Mouse (Mus musculus): ENCODE data around the gene Atp2a2. TPM values are rescaled to one million over a fixed set of nuclear protein-coding genes. Genes with fewer than 3 reads are reported as not detected.
"Not testable (repeated sequence)": the region's sequence is repeated elsewhere in the genome, so short reads cannot be mapped to it uniquely, and the experiment has no call there.

The Atp2a2 gene
- total RNA-seq, 2 experiments from 2014 or later = 10,772 to 12,207 TPM

DNA sequence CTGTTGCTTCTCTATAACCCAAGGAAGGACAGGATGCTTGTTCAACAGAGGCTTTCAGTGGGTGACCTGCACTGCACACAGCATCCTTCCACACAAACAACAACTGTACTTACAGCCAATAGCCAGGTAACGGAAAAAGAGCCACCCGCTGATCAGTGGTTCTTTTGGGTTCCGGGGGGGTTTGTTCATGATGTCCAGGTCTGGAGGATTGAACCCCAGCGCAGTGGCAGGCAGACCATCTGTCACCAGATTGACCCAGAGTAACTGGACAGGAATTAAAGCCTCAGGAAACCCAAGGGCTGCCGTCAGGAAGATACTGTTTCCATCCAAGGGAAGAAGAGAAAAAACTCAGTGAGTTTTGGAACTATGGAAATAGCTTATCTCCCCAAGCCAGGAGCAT is 42.7 kb downstream of the Atp2a2 start:
- no peak for DNase-seq (ENCODE audit: low spot score)

GRCm38 (mm10) chr5:122458066-122458465 is 44.0 kb downstream of the Atp2a2 start:
- intact Hi-C loops (cut with DNase I) = no loop called here
- DNase-seq (ENCODE audit: low spot score) = no peak

More for the DNA sequence above, 42.7 kb downstream of the Atp2a2 start:
- intact Hi-C loops (cut with DNase I) = no loop called here

DNA sequence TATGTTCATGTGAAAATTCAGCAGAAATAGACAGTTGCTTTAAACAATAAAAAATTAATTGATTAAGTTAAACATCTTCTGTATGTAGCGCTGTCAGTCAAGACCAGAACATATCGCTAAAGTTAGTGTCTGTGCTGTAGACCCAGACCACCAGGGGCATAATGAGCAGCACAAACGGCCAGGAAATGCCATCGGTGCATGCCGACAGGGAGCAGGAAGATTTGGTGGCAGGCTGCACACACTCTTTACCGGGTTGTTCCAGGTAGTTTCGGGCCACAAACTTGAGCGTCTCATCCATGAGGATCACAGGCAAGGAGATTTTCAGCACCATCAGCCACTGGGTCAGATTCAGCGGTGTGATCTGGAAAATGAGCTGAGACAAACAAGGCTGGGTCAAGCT is 45.0 kb downstream of the Atp2a2 start:
- DNase-seq (ENCODE audit: low spot score); intact Hi-C loops (cut with DNase I): not testable (repeated sequence)

DNA sequence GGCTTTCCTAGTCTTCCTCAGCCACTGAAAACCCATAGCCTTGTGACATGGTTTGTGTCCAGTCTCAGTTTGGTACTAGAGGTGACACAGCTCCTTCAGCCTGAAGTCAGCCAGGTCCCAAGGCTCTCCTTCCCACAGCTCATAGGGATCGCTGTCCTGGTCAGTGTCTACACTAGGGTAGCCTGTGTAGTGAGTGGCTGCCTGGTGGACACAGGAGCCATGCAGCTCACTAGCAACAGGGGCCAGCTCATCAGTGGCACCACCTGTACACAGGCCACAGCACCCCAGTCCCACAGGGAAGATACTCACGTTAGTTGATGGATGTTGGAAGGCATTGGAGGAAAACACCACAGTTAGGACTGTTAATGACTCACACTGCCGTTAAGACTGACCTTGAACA is 46.4 kb downstream of the Atp2a2 start:
- no peak for DNase-seq (ENCODE audit: low spot score)
- intact Hi-C loops (cut with DNase I) = no loop called here

- intact Hi-C loops (cut with DNase I) = no loop called here
These were observed 47.1 kb downstream of the Atp2a2 start for GRCm38 (mm10) chr5:122454883-122455282.

DNA sequence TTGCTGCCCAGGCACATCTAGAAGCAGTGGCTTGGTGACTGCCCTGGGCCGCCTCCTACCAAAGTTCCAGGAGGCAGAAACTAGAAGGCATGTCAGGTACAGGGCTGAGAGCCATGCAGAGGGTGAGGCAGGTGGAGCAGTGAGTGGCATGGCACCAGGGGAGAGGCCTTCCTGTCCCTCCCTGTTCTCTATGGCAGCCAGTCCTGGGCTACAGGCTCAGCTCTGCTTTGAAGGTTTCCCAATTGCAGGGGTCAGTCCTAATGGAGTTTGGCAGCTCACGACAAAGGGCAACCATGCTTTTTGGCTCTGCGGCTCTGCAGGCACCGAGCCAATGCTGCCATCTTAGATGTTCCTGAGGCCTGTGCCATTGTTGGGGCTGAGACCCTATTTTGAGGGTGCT is 47.6 kb downstream of the Atp2a2 start:
- DNase-seq (ENCODE audit: low spot score) = no peak
- intact Hi-C loops (cut with DNase I) = no loop called here

More at GRCm38 (mm10) chr5:122454883-122455282, 47.1 kb downstream of the Atp2a2 start:
- no peak for DNase-seq (ENCODE audit: low spot score)

GRCm38 (mm10) chr5:122453188-122453587 is 48.8 kb downstream of the Atp2a2 start:
- intact Hi-C loops (cut with DNase I) = no loop called here
- DNase-seq (ENCODE audit: low spot score) = no peak

DNA sequence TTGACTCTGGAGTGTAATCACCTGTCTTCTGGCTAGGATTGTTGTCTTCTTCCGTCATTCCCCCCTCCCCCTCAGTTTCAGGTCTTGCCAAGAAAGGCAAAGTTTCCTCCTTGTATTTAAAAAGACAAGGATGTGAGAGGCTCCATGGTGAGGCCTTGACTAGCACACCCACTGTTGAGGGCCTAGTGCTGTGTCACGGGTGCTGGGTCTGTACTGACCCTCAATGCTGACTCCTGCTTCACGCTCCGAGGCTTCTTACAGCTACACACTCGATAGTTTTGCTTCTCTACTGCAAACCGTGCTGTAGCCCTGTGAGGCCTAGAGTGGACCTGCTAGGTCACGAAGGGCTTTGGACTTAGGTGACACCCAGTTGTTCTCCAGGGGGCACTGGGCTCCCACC is 49.8 kb downstream of the Atp2a2 start:
- no peak for DNase-seq (ENCODE audit: low spot score)
- intact Hi-C loops (cut with DNase I) = no loop called here

DNA sequence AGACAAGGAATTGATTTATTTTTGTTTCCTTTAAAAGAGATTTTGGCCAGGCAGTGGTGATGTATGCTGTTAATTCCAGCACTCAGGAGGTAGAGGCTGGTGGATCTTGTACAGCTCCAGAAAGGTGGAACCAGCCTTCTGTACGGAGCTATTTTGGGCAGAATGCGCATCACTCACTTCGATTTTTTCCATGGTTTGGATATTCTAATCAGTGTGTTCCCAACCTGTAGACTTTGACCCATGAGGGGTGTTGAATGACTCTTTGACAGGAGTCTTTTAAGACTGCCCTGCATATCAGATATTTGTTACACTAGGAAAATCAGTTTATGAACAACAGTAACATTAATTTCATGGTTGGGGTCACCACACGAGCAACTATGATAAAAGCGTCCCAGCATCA is 50.7 kb downstream of the Atp2a2 start:
- no peak for DNase-seq (ENCODE audit: low spot score)

DNA sequence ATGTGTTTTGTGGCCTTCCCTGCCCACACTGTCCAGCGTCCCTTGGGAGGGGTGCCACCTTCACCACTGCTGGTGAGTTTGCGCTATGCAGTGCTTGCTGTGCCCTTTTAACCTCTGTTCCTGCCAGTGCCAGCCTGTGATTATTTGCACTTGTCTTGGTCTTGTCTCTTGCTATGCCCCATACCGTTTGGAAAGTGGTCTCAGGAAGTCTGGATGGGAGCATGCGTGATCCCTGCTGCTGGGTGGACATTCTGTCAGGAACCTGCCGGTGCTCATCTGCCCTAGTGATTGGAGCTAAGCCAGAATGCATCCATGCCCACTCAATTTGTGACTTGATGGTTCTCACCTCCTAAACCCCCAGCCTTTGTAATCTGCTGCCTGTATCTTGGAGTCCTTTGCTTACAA is 51.1 kb downstream of the Atp2a2 start:
- DNase-seq (ENCODE audit: low spot score) = no peak
- intact Hi-C loops (cut with DNase I) = no loop called here

More for the DNA sequence above, 50.7 kb downstream of the Atp2a2 start:
- intact Hi-C loops (cut with DNase I) = no loop called here

- no peak for DNase-seq (ENCODE audit: low spot score)
- intact Hi-C loops (cut with DNase I) = no loop called here
These were observed 52.1 kb downstream of the Atp2a2 start for GRCm38 (mm10) chr5:122449946-122450345.

DNA sequence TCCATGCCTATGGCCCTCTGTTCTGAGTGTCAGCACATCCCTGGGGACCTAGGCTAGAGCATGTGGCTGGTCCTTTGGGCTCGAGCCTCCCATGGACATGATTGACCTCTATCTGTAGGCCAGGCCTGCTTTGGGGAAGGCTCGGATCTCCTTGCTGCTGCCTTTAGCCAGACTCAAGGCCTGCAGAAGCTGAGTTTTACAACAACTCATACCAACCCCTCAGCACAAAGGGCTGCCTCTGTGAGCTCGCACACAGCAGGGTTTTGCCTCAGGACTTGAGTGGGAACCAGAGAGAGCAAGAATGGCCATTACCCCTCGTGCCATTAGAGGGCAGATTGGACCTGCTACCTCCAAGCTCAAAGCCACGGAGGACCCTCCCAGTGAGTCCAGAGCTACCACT is 53.2 kb downstream of the Atp2a2 start:
- DNase-seq (ENCODE audit: low spot score) = no peak
- intact Hi-C loops (cut with DNase I) = no loop called here

GRCm38 (mm10) chr5:122447857-122448256 is 54.2 kb downstream of the Atp2a2 start:
- no peak for DNase-seq (ENCODE audit: low spot score)
- intact Hi-C loops (cut with DNase I) = no loop called here

DNA sequence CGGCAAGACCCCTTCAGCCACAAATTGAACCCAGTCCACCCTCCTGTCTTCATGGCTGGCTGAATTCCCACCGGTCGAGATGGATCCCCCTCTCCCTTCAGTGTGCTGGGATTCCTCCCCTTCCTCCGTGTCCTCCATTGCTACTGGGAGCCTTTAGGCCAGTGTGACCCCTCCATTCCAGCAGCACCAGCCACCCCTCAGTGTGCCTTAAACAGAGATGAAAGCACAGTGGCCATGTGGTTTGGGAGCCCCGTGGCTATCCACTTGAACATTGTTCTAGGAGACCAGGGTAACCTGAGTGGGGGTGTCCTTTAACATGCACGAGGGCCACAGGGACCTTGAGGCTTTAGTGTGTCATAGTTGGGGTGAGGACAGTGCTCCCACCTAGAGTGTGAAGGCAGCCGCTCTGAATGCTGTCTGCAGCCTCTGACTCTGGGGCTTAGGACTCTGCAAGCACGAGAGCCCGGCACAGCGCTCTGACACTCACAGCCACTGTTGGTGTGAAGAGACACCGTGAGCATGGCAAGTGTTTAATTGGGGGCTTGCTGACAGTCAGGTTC is 56.9 kb downstream of the Atp2a2 start:
- no peak for DNase-seq (ENCODE audit: low spot score)
- intact Hi-C loops (cut with DNase I) = no loop called here

DNA sequence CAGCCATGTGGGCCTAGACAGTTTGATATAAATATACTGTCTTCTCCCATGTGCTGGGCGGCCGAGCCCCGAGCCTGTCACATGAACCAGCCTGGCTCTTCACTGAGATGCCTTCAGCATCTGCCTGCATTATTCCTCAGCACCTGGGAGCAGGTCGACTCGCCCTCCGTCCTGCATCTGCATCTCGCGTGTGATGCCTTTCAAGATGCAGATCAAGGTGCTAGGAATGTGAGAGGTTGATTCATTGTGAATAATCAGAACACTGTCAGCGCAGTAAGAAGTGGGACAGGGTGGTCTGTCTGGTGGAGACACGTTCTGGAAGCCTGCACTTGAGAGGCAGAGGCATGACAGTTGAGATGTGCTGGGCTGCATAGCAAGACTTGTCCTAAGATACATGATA is 57.5 kb downstream of the Atp2a2 start:
- no peak for DNase-seq (ENCODE audit: low spot score)
- intact Hi-C loops (cut with DNase I) = no loop called here

DNA sequence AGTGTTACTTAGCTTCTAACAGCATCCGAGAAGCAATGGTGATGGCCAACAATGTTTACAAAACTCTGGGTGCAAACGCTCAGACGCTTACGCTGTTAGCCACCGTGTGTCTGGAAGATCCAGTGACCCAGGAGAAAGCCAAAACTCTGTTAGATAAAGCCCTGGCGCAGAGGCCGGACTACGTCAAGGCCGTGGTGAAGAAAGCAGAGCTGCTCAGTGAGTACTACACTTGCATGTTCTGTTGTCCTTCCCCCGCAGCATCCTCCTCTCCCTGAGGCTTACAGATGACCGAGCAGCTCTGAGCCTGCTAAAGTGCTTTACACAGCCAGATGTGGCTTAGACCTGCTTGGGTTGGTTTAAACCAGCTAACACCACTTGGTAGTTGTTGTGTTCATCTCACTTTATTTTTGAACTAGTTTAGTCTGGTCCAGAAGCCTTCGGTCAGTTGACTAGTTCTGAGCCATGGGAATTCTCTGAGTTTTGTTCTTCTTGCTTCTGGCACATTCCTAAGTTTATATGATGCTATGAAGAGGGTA is 61.9 kb downstream of the Atp2a2 start:
- peak; percentile 36 for DNase-seq (ENCODE audit: low spot score)
- intact Hi-C loops (cut with DNase I) = no loop called here

GRCm38 (mm10) chr5:122439400-122440094 is 62.5 kb downstream of the Atp2a2 start:
- DNase-seq (ENCODE audit: low spot score) = peak; percentile 33
- intact Hi-C loops (cut with DNase I) = no loop called here

- intact Hi-C loops (cut with DNase I) = no loop called here
These were observed 67.5 kb downstream of the Atp2a2 start for GRCm38 (mm10) chr5:122434541-122434940.

DNA sequence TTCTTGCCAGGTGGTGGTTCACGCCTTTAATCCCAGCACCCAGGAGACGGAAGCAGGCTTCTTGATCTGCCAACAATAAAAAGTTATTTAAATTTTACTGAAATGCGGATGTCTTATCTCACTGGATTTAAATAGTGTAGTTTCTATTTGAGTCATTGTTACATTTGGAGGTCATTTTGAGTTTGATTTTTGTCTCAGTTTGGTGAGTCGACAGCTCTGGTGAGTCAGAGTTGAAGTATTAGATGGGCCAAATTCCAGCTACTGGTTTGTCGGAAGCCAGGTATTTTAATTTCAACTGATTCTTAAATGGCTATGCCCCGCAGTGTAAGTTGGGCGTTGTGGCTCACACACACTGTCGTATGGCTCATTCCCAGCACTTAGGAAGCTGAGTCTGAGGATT is 70.8 kb downstream of the Atp2a2 start:
- intact Hi-C loops (cut with DNase I) = no loop called here
- no peak for DNase-seq (ENCODE audit: low spot score)

More at GRCm38 (mm10) chr5:122434541-122434940, 67.5 kb downstream of the Atp2a2 start:
- DNase-seq (ENCODE audit: low spot score) = no peak

DNA sequence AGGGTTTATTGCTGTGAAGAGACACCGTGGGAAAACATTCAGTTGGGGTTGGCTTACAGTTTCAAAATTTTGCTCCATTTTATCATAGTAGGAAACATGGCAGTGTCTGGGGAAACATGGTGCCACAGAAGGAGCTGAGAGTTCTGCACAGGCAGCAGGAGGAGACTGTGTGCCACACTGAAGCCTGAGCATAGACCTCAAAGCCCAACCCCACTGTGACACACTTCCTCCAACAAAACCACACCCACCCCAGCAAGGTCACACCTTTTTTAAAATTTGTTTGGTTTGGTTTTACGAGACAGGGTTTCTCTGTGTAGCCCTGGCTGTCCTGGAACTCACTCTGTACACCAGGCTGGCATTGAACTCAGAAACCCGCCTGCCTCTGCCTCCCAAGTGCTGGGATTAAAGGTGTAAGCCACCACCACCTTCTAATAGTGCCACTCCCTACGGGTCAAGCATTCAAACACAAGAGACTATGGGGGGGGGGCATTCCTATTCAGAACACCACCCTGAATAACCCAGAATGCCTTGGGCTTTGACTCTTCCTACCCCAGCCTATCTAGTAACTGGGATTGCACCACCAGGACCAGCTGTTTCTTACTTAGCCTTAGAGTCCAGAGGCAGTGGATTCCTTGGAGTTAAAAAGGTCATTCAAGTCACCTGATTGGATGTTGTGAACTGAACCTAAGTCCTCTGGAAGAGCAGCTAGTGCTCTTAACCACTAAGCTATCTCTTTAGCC is 71.8 kb downstream of the Atp2a2 start:
- intact Hi-C loops (cut with DNase I) = no loop called here
- DNase-seq (ENCODE audit: low spot score) = no peak

- intact Hi-C loops (cut with DNase I) = no loop called here
These were observed 76.5 kb downstream of the Atp2a2 start for GRCm38 (mm10) chr5:122425550-122425949.

More at GRCm38 (mm10) chr5:122425550-122425949, 76.5 kb downstream of the Atp2a2 start:
- DNase-seq (ENCODE audit: low spot score) = no peak
